Mouse (Mus musculus): Measurements from ENCODE around the gene 4930402H24Rik. TPM values are rescaled to one million over a fixed set of nuclear protein-coding genes. Genes with fewer than 3 reads are reported as not detected.

4930402H24Rik gene
- polyA plus RNA-seq, 1 experiment = 11.7 TPM

- TF ChIP-seq MYOD1 (IDR thresholded peaks at IDR 0.05; ENCODE audit: control insufficient read depth, insufficient read length, low read depth) (no peak), MYOG (IDR thresholded peaks at IDR 0.05; ENCODE audit: control insufficient read depth, extremely low read depth, insufficient read length) (no peak), CEBPB (IDR thresholded peaks at IDR 0.05; ENCODE audit: low read depth) (no peak), MAX (IDR thresholded peaks at IDR 0.05) (no peak), FOSL1 (IDR thresholded peaks at IDR 0.05; ENCODE audit: insufficient read depth, low read length, poor library complexity, severe bottlenecking) (no peak), USF1 (IDR thresholded peaks at IDR 0.05; ENCODE audit: low read depth) (no peak), CTCF (IDR thresholded peaks at IDR 0.05; ENCODE audit: control insufficient read depth, insufficient read depth, insufficient read length) (no peak)
Observed at GRCm38 (mm10) chr2:130928530-130928929, 22.3 kb upstream of the 4930402H24Rik start.

DNA sequence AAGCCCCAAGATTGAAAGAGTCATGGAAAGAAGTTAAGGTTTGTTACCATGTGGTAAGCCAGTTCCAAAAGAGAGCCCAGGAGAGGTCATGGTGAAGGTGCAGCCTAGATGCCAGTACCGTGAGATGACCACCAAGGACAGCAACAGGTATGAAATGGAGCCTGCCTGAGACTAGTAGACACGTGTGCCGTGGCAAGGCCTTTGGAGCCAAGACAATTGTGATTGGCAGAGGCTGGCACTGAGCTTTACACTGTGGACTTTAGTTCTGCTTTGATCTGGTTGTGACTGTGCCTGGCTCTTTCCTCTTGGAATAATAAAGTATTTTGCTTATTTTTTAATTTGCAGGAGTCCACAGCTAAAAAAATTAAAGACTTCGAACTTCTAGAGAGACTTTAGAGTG lies 21.8 kb upstream of the 4930402H24Rik start:
- TF ChIP-seq MYOG (IDR thresholded peaks at IDR 0.05; ENCODE audit: control insufficient read depth, extremely low read depth, insufficient read length) = no peak
- TF ChIP-seq MYOD1 (IDR thresholded peaks at IDR 0.05; ENCODE audit: control insufficient read depth, insufficient read length, low read depth) = no peak
- TF ChIP-seq USF1 (IDR thresholded peaks at IDR 0.05; ENCODE audit: low read depth) = no peak
- no peak for TF ChIP-seq FOSL1 (IDR thresholded peaks at IDR 0.05; ENCODE audit: insufficient read depth, low read length, poor library complexity, severe bottlenecking)
- TF ChIP-seq CEBPB (IDR thresholded peaks at IDR 0.05; ENCODE audit: low read depth) = no peak
- TF ChIP-seq CTCF (IDR thresholded peaks at IDR 0.05; ENCODE audit: control insufficient read depth, insufficient read depth, insufficient read length) = no peak
- no peak for TF ChIP-seq MAX (IDR thresholded peaks at IDR 0.05)
- Histone ChIP-seq H3K4me3 (ENCODE audit: insufficient read depth, poor library complexity, severe bottlenecking) (no peak overlapping the region), H3K27me3 (ENCODE audit: control insufficient read depth, insufficient read depth, insufficient read length) (no peaks in the 10 kb centered on the region), H3K79me2 (ENCODE audit: control insufficient read depth, insufficient read depth) (peaks cover 64% of the 10 kb centered on the region), H3K79me3 (ENCODE audit: low read depth) (peaks cover 8% of the 10 kb centered on the region), H3K36me3 (ENCODE audit: control insufficient read depth, insufficient read depth) (no peaks in the 10 kb centered on the region), H3ac (ENCODE audit: control insufficient read depth, insufficient read length, low read depth) (no peak overlapping the region)

More at GRCm38 (mm10) chr2:130928530-130928929, 22.3 kb upstream of the 4930402H24Rik start:
- H3K79me2 ChIP-seq (ENCODE audit: control insufficient read depth, insufficient read depth) = peaks cover 59% of the 10 kb centered on the region
- H3ac ChIP-seq (ENCODE audit: control insufficient read depth, insufficient read length, low read depth) = no peak overlapping the region
- no peaks in the 10 kb centered on the region for H3K36me3 ChIP-seq (ENCODE audit: control insufficient read depth, insufficient read depth)
- H3K27me3 ChIP-seq (ENCODE audit: control insufficient read depth, insufficient read depth, insufficient read length) = no peaks in the 10 kb centered on the region
- H3K4me3 ChIP-seq (ENCODE audit: insufficient read depth, poor library complexity, severe bottlenecking) = no peak overlapping the region
- peaks cover 8% of the 10 kb centered on the region for H3K79me3 ChIP-seq (ENCODE audit: low read depth)

DNA sequence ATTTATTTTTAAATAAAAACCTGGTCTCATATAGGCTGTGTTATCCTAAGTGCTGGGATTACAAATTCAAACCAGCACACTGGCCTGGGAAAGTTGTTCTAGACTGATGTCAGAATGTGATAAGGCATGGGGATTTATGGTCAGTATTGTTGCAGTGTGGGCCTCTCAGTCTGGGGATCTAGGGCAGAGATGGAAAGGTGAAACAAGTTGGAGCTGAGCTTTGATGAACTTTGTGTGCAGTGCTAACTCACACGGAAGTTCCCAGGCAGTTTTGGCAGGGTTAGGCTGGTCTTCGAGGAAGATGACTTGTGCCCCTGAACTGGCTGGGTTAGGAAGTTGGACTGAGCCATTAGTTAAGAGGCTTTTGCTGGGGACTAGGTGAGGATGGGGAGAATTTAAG lies 18.7 kb upstream of the 4930402H24Rik start:
- TF ChIP-seq CEBPB (IDR thresholded peaks at IDR 0.05; ENCODE audit: low read depth) (no peak), MYOG (IDR thresholded peaks at IDR 0.05; ENCODE audit: control insufficient read depth, extremely low read depth, insufficient read length) (no peak), MAX (IDR thresholded peaks at IDR 0.05) (no peak), CTCF (IDR thresholded peaks at IDR 0.05; ENCODE audit: control insufficient read depth, insufficient read depth, insufficient read length) (no peak), MYOD1 (IDR thresholded peaks at IDR 0.05; ENCODE audit: control insufficient read depth, insufficient read length, low read depth) (no peak), USF1 (IDR thresholded peaks at IDR 0.05; ENCODE audit: low read depth) (no peak), FOSL1 (IDR thresholded peaks at IDR 0.05; ENCODE audit: insufficient read depth, low read length, poor library complexity, severe bottlenecking) (no peak)
- Histone ChIP-seq H3K79me3 (ENCODE audit: low read depth) (peaks cover 13% of the 10 kb centered on the region), H3K79me2 (ENCODE audit: control insufficient read depth, insufficient read depth) (peaks cover 69% of the 10 kb centered on the region), H3K27me3 (ENCODE audit: control insufficient read depth, insufficient read depth, insufficient read length) (no peaks in the 10 kb centered on the region), H3ac (ENCODE audit: control insufficient read depth, insufficient read length, low read depth) (no peak overlapping the region), H3K36me3 (ENCODE audit: control insufficient read depth, insufficient read depth) (no peaks in the 10 kb centered on the region), H3K4me3 (ENCODE audit: insufficient read depth, poor library complexity, severe bottlenecking) (no peak overlapping the region)

GRCm38 (mm10) chr2:130919062-130919593 lies 12.9 kb upstream of the 4930402H24Rik start:
- H3ac ChIP-seq (ENCODE audit: control insufficient read depth, insufficient read length, low read depth) = no peak overlapping the region
- H3K79me2 ChIP-seq (ENCODE audit: control insufficient read depth, insufficient read depth) = peaks cover 70% of the 10 kb centered on the region
- no peaks in the 10 kb centered on the region for H3K36me3 ChIP-seq (ENCODE audit: control insufficient read depth, insufficient read depth)
- H3K79me3 ChIP-seq (ENCODE audit: low read depth) = peaks cover 27% of the 10 kb centered on the region
- H3K27me3 ChIP-seq (ENCODE audit: control insufficient read depth, insufficient read depth, insufficient read length) = no peaks in the 10 kb centered on the region
- TF ChIP-seq CEBPB (IDR thresholded peaks at IDR 0.05; ENCODE audit: low read depth) = no peak
- no peak for TF ChIP-seq USF1 (IDR thresholded peaks at IDR 0.05; ENCODE audit: low read depth)
- no peak for TF ChIP-seq FOSL1 (IDR thresholded peaks at IDR 0.05; ENCODE audit: insufficient read depth, low read length, poor library complexity, severe bottlenecking)
- TF ChIP-seq MYOD1 (IDR thresholded peaks at IDR 0.05; ENCODE audit: control insufficient read depth, insufficient read length, low read depth) = no peak
- no peak for TF ChIP-seq MAX (IDR thresholded peaks at IDR 0.05)
- TF ChIP-seq MYOG (IDR thresholded peaks at IDR 0.05; ENCODE audit: control insufficient read depth, extremely low read depth, insufficient read length) = no peak
- no peak for TF ChIP-seq CTCF (IDR thresholded peaks at IDR 0.05; ENCODE audit: control insufficient read depth, insufficient read depth, insufficient read length)
- H3K4me3 ChIP-seq (ENCODE audit: insufficient read depth, poor library complexity, severe bottlenecking) = no peak overlapping the region

DNA sequence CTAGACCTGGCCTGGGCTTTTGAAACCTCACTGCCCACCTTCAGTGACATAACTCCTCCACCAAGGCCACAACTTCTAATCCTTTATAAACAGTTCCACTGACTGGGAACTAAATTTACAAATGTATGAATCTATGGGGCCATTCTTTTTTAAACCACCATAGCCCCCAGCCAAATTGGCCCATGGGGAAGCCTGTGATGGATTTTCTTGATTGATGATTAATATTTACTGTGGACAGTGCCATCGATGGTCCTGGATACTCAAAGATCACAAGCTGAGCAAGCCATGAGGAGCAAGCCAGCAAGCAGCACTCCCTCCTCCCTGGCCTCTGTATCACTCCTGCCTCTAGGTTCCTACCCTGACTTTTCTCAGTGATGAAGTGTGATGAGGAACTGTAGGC lies 11.5 kb upstream of the 4930402H24Rik start:
- TF ChIP-seq USF1 (IDR thresholded peaks at IDR 0.05; ENCODE audit: low read depth) = no peak
- TF ChIP-seq MYOD1 (IDR thresholded peaks at IDR 0.05; ENCODE audit: control insufficient read depth, insufficient read length, low read depth) = no peak
- no peak for TF ChIP-seq FOSL1 (IDR thresholded peaks at IDR 0.05; ENCODE audit: insufficient read depth, low read length, poor library complexity, severe bottlenecking)
- no peak for TF ChIP-seq MYOG (IDR thresholded peaks at IDR 0.05; ENCODE audit: control insufficient read depth, extremely low read depth, insufficient read length)
- no peak for TF ChIP-seq CTCF (IDR thresholded peaks at IDR 0.05; ENCODE audit: control insufficient read depth, insufficient read depth, insufficient read length)
- no peak for TF ChIP-seq CEBPB (IDR thresholded peaks at IDR 0.05; ENCODE audit: low read depth)
- TF ChIP-seq MAX (IDR thresholded peaks at IDR 0.05) = no peak

More for the DNA sequence above, 11.5 kb upstream of the 4930402H24Rik start:
- H3K79me3 ChIP-seq (ENCODE audit: low read depth) = peaks cover 26% of the 10 kb centered on the region
- H3ac ChIP-seq (ENCODE audit: control insufficient read depth, insufficient read length, low read depth) = no peak overlapping the region
- H3K4me3 ChIP-seq (ENCODE audit: insufficient read depth, poor library complexity, severe bottlenecking) = no peak overlapping the region
- peaks cover 68% of the 10 kb centered on the region for H3K79me2 ChIP-seq (ENCODE audit: control insufficient read depth, insufficient read depth)
- H3K27me3 ChIP-seq (ENCODE audit: control insufficient read depth, insufficient read depth, insufficient read length) = no peaks in the 10 kb centered on the region
- H3K36me3 ChIP-seq (ENCODE audit: control insufficient read depth, insufficient read depth) = no peaks in the 10 kb centered on the region
